Mouse (Mus musculus): ENCODE measurements around the gene I830077J02Rik. TPM values are rescaled to one million over a fixed set of nuclear protein-coding genes. Genes with fewer than 3 reads are reported as not detected.

Gene I830077J02Rik
- total and polyA plus RNA-seq, 3 experiments: 1.6 to 34.4 (median 32.6) TPM

DNA sequence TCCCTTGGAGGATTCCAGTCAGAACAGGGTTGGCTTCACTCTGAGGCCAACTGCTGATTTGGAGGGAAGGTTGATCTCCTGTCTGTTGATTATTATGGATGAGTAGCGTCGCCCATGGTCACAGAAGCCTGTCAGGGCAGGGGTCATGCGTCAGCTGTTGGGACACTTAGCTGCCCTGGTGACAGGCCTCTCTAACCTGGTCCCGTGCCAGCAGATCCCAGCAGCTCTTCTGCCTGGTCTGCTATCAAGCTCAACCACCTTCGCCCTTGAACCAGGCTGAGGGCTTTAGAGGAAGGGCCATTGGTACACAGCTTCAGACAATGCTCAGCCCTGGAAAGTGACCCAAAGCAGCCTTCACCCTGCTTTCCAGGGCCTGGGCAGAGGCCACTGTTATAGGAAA is 56.4 kb downstream of the I830077J02Rik start:
- peaks cover 45% of the 10 kb centered on the region for H3K27me3 ChIP-seq (ENCODE audit: insufficient read depth, low read length)
- DNase-seq (ENCODE audit: low spot score) (no peak), ATAC-seq (ENCODE audit: extremely low read depth, insufficient number of reproducible peaks, low FRiP score, poor library complexity, severe bottlenecking) (no peak)
- H3K4me1 ChIP-seq (ENCODE audit: insufficient read depth, low read depth, low read length): peaks cover 18% of the 10 kb centered on the region
- TF ChIP-seq CTCF (IDR thresholded peaks at IDR 0.05; ENCODE audit: low read depth, low read length) (no peak), POLR2AphosphoS5 (IDR thresholded peaks at IDR 0.05; ENCODE audit: insufficient replicate concordance, low read depth, low read length) (no peak), TAL1 (conservative IDR thresholded peaks at IDR 0.05; ENCODE audit: low read depth, low read length) (no peak), GATA2 (IDR thresholded peaks at IDR 0.05; ENCODE audit: borderline replicate concordance, low read depth, low read length) (no peak), GATA1 (IDR thresholded peaks at IDR 0.05; ENCODE audit: borderline replicate concordance, low read length) (no peak)
- H3K4me3 ChIP-seq (ENCODE audit: low read depth, low read length): no peak overlapping the region
- H3K36me3 ChIP-seq (replicated peaks): no peaks in the 10 kb centered on the region
- H3K9me3 ChIP-seq (replicated peaks): no peaks in the 10 kb centered on the region

Other genes starting within 250 kb of the I830077J02Rik start
- 32.2 and 34.1 TPM in 2 replicates for gene Ddx20, start 245.1 kb downstream of the I830077J02Rik start, total RNA-seq (2014; fragmentation: Nextera tagmentation)
- gene Ddx20, start 245.1 kb downstream of the I830077J02Rik start, total RNA-seq (2017): 70.5 and 75.5 TPM in 2 replicates
- 13.9 and 16.1 TPM in 2 replicates for gene Ddx20, start 245.1 kb downstream of the I830077J02Rik start, polyA plus RNA-seq (2012)
- 1.6 and 4.6 TPM in 2 replicates for gene Inka2, start 228.1 kb downstream of the I830077J02Rik start, total RNA-seq (2014; fragmentation: Nextera tagmentation)
- gene Inka2, start 228.1 kb downstream of the I830077J02Rik start, total RNA-seq (2017): 3.0 and 3.8 TPM in 2 replicates
- gene Inka2, start 228.1 kb downstream of the I830077J02Rik start, polyA plus RNA-seq (2012): 1.9 and 2.2 TPM in 2 replicates
- 97.7 and 124 TPM in 2 replicates for gene Rap1a, start 131.3 kb downstream of the I830077J02Rik start, total RNA-seq (2014; fragmentation: Nextera tagmentation)
- 105 and 121 TPM in 2 replicates for gene Rap1a, start 131.3 kb downstream of the I830077J02Rik start, total RNA-seq (2017)
- gene Rap1a, start 131.3 kb downstream of the I830077J02Rik start, polyA plus RNA-seq (2012): 11.5 and 17.7 TPM in 2 replicates
- gene Adora3, start 61.8 kb downstream of the I830077J02Rik start, total RNA-seq (2014; fragmentation: Nextera tagmentation): 1.4 TPM in 1 of 2 replicates, not detected in the other
- gene Adora3, start 61.8 kb downstream of the I830077J02Rik start, total RNA-seq (2017): 17.4 and 19.3 TPM in 2 replicates
- gene Adora3, start 61.8 kb downstream of the I830077J02Rik start, polyA plus RNA-seq (2012): not detected in 2 replicates
- gene Tmigd3, start 61.8 kb downstream of the I830077J02Rik start, total RNA-seq (2014; fragmentation: Nextera tagmentation): not detected in 2 replicates
- 1.3 and 5.5 TPM in 2 replicates for gene Tmigd3, start 61.8 kb downstream of the I830077J02Rik start, total RNA-seq (2017)
- gene Tmigd3, start 61.8 kb downstream of the I830077J02Rik start, polyA plus RNA-seq (2012): 0.05 TPM in 1 of 2 replicates, not detected in the other
- 59.9 and 68.9 TPM in 2 replicates for gene Wdr77, start 26.7 kb upstream of the I830077J02Rik start, total RNA-seq (2014; fragmentation: Nextera tagmentation)
- 42.7 and 45.2 TPM in 2 replicates for gene Wdr77, start 26.7 kb upstream of the I830077J02Rik start, total RNA-seq (2017)
- 60.0 and 68.1 TPM in 2 replicates for gene Wdr77, start 26.7 kb upstream of the I830077J02Rik start, polyA plus RNA-seq (2012)
- gene Atp5f1, start 27.4 kb upstream of the I830077J02Rik start, total RNA-seq (2014; fragmentation: Nextera tagmentation): 239 and 247 TPM in 2 replicates
- 853 and 891 TPM in 2 replicates for gene Atp5f1, start 27.4 kb upstream of the I830077J02Rik start, total RNA-seq (2017)
- 110 and 140 TPM in 2 replicates for gene Atp5f1, start 27.4 kb upstream of the I830077J02Rik start, polyA plus RNA-seq (2012)
- 2.8 and 3.4 TPM in 2 replicates for gene Ovgp1, start 41.0 kb upstream of the I830077J02Rik start, total RNA-seq (2014; fragmentation: Nextera tagmentation)
- 0.33 and 1.0 TPM in 2 replicates for gene Ovgp1, start 41.0 kb upstream of the I830077J02Rik start, total RNA-seq (2017)
- gene Ovgp1, start 41.0 kb upstream of the I830077J02Rik start, polyA plus RNA-seq (2012): 0.13 and 0.22 TPM in 2 replicates
- not detected in 2 replicates for gene Pifo, start 82.0 kb upstream of the I830077J02Rik start, total RNA-seq (2014; fragmentation: Nextera tagmentation)
- gene Pifo, start 82.0 kb upstream of the I830077J02Rik start, total RNA-seq (2017): not detected in 2 replicates
- gene Pifo, start 82.0 kb upstream of the I830077J02Rik start, polyA plus RNA-seq (2012): not detected in 2 replicates
- not detected in 2 replicates for gene Chil5, start 100.2 kb upstream of the I830077J02Rik start, total RNA-seq (2014; fragmentation: Nextera tagmentation)
- gene Chil5, start 100.2 kb upstream of the I830077J02Rik start, total RNA-seq (2017): not detected in 2 replicates
- gene Chil5, start 100.2 kb upstream of the I830077J02Rik start, polyA plus RNA-seq (2012): not detected in 2 replicates
- not detected in 2 replicates for gene Chia1, start 180.6 kb upstream of the I830077J02Rik start, total RNA-seq (2014; fragmentation: Nextera tagmentation)
- not detected in 2 replicates for gene Chia1, start 180.6 kb upstream of the I830077J02Rik start, total RNA-seq (2017)
- not detected in 2 replicates for gene Chia1, start 180.6 kb upstream of the I830077J02Rik start, polyA plus RNA-seq (2012)
- gene Chil3, start 234.9 kb upstream of the I830077J02Rik start, total RNA-seq (2014; fragmentation: Nextera tagmentation): not detected in 2 replicates
- gene Chil3, start 234.9 kb upstream of the I830077J02Rik start, total RNA-seq (2017): not detected in 2 replicates
- gene Chil3, start 234.9 kb upstream of the I830077J02Rik start, polyA plus RNA-seq (2012): not detected in 2 replicates